Mouse (Mus musculus) stomach, postnatal 0 days (tissue): ENCODE results near the gene Eif2d.

Experiments
- CTCF ChIP-seq: IDR thresholded peaks from 2 replicates; pipeline ENCODE4 v1.5.1; 2016; ENCODE audit warnings: antibody characterized with exemption, low read depth, mild to moderate bottlenecking, moderate library complexity
- EP300 ChIP-seq: optimal IDR thresholded peaks from 2 replicates; pipeline ENCODE3; 2016; ENCODE audit warnings: antibody characterized with exemption

- TF ChIP-seq CTCF = no peak
- no peak for TF ChIP-seq EP300
These were observed 11.4 kb downstream of the Eif2d start for GRCm38 (mm10) chr1:131164427-131164826.
